Mouse (Mus musculus): ENCODE results near the gene Slc16a10. TPM values are rescaled to one million over a fixed set of nuclear protein-coding genes. Genes with fewer than 3 reads are reported as not detected.
A peak's percentile ranks its signal among the peaks of the same experiment; 100 is the strongest.

The Slc16a10 gene
- polyA plus RNA-seq, 1 experiment from 2014 or later, result 16.9 TPM

GRCm38 (mm10) chr10:40102986-40103385 is 39.1 kb downstream of the Slc16a10 start:
- no peak overlapping the region for H3K4me3 ChIP-seq (replicated peaks; ENCODE audit: low read length)
- H3K27ac ChIP-seq, result no peak overlapping the region
- no peaks in the 10 kb centered on the region for H3K36me3 ChIP-seq (replicated peaks; ENCODE audit: control insufficient read depth, insufficient read depth)
- no peaks in the 10 kb centered on the region for H3K4me1 ChIP-seq (replicated peaks; ENCODE audit: control insufficient read depth, insufficient read depth, low read length)
- DNase-seq (ENCODE audit: low spot score), result no peak
- H3K27me3 ChIP-seq (ENCODE audit: control insufficient read depth, insufficient read depth, low read length), result no peaks in the 10 kb centered on the region
- no peaks in the 10 kb centered on the region for H3K9me3 ChIP-seq (ENCODE audit: control insufficient read depth, low read length)
- no peak overlapping the region for H3K9ac ChIP-seq
- H3K4me2 ChIP-seq (replicated peaks), result no peak overlapping the region
- 61% methylated on average over 8 of the region's 8 CpGs for WGBS
- ATAC-seq (ENCODE audit: low FRiP score), result no peak

GRCm38 (mm10) chr10:40102166-40102565 is 39.9 kb downstream of the Slc16a10 start:
- Histone ChIP-seq H3K27me3 (ENCODE audit: control insufficient read depth, insufficient read depth, low read length) (no peaks in the 10 kb centered on the region), H3K4me3 (replicated peaks; ENCODE audit: low read length) (no peak overlapping the region), H3K4me1 (replicated peaks; ENCODE audit: control insufficient read depth, insufficient read depth, low read length) (no peaks in the 10 kb centered on the region), H3K36me3 (replicated peaks; ENCODE audit: control insufficient read depth, insufficient read depth) (no peaks in the 10 kb centered on the region), H3K27ac (no peak overlapping the region), H3K9ac (no peak overlapping the region), H3K9me3 (ENCODE audit: control insufficient read depth, low read length) (no peaks in the 10 kb centered on the region), H3K4me2 (replicated peaks) (no peak overlapping the region)
- 67% methylated on average over 3 of the region's 3 CpGs for WGBS
- DNase-seq (ENCODE audit: low spot score) (no peak), ATAC-seq (ENCODE audit: low FRiP score) (no peak)

- no peak for ATAC-seq (ENCODE audit: low FRiP score)
- H3K9ac ChIP-seq, result no peak overlapping the region
- H3K4me3 ChIP-seq (replicated peaks; ENCODE audit: low read length), result no peak overlapping the region
- H3K4me2 ChIP-seq (replicated peaks), result no peak overlapping the region
- no peak for DNase-seq (ENCODE audit: low spot score)
- WGBS, result 91% methylated on average over 1 of the region's 1 CpGs
- no peaks in the 10 kb centered on the region for H3K27me3 ChIP-seq (ENCODE audit: control insufficient read depth, insufficient read depth, low read length)
- no peaks in the 10 kb centered on the region for H3K9me3 ChIP-seq (ENCODE audit: control insufficient read depth, low read length)
- H3K4me1 ChIP-seq (replicated peaks; ENCODE audit: control insufficient read depth, insufficient read depth, low read length), result no peaks in the 10 kb centered on the region
- H3K36me3 ChIP-seq (replicated peaks; ENCODE audit: control insufficient read depth, insufficient read depth), result no peaks in the 10 kb centered on the region
- H3K27ac ChIP-seq, result no peak overlapping the region
Measured at GRCm38 (mm10) chr10:40098441-40098840, 43.6 kb downstream of the Slc16a10 start.

- H3K27ac ChIP-seq, result no peak overlapping the region
- ATAC-seq (ENCODE audit: low FRiP score), result no peak
- no peak overlapping the region for H3K9ac ChIP-seq
- no peak overlapping the region for H3K4me2 ChIP-seq (replicated peaks)
- H3K9me3 ChIP-seq (ENCODE audit: control insufficient read depth, low read length), result no peaks in the 10 kb centered on the region
- H3K4me1 ChIP-seq (replicated peaks; ENCODE audit: control insufficient read depth, insufficient read depth, low read length), result no peaks in the 10 kb centered on the region
- no peak overlapping the region for H3K4me3 ChIP-seq (replicated peaks; ENCODE audit: low read length)
- no peak for DNase-seq (ENCODE audit: low spot score)
- no peaks in the 10 kb centered on the region for H3K27me3 ChIP-seq (ENCODE audit: control insufficient read depth, insufficient read depth, low read length)
- no peaks in the 10 kb centered on the region for H3K36me3 ChIP-seq (replicated peaks; ENCODE audit: control insufficient read depth, insufficient read depth)
- 81% methylated on average over 4 of the region's 4 CpGs for WGBS
Measured at GRCm38 (mm10) chr10:40097519-40097918, 44.5 kb downstream of the Slc16a10 start.

GRCm38 (mm10) chr10:40094752-40095151 is 47.3 kb downstream of the Slc16a10 start:
- no peak for ATAC-seq (ENCODE audit: low FRiP score)
- H3K4me2 ChIP-seq (replicated peaks), result no peak overlapping the region
- H3K9me3 ChIP-seq (ENCODE audit: control insufficient read depth, low read length), result no peaks in the 10 kb centered on the region
- no peak overlapping the region for H3K27ac ChIP-seq
- WGBS, result 91% methylated on average over 2 of the region's 2 CpGs
- no peak overlapping the region for H3K4me3 ChIP-seq (replicated peaks; ENCODE audit: low read length)
- no peaks in the 10 kb centered on the region for H3K36me3 ChIP-seq (replicated peaks; ENCODE audit: control insufficient read depth, insufficient read depth)
- H3K9ac ChIP-seq, result no peak overlapping the region
- no peaks in the 10 kb centered on the region for H3K27me3 ChIP-seq (ENCODE audit: control insufficient read depth, insufficient read depth, low read length)
- H3K4me1 ChIP-seq (replicated peaks; ENCODE audit: control insufficient read depth, insufficient read depth, low read length), result no peaks in the 10 kb centered on the region
- DNase-seq (ENCODE audit: low spot score), result no peak

DNA sequence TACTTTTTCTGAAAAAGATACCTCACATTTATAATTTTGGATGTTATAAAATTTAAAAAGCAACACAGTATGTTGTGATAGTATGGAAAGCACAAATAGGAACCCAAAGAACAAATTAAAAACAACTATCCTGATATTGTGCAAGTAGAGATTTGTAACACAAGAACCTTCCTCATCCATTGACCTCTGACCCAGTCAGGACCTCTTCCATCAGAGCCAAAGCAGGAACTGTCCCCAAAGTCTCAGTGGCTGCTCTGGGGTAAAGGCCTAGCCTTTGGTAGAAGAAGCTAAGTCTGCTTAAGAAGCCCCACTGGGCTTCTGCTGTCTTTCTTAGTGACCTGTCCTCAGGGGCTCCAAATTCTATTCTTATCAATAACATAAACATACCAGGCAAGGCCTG is 48.5 kb downstream of the Slc16a10 start:
- Histone ChIP-seq H3K9me3 (ENCODE audit: control insufficient read depth, low read length) (no peaks in the 10 kb centered on the region), H3K4me3 (replicated peaks; ENCODE audit: low read length) (no peak overlapping the region), H3K9ac (no peak overlapping the region), H3K4me1 (replicated peaks; ENCODE audit: control insufficient read depth, insufficient read depth, low read length) (no peaks in the 10 kb centered on the region), H3K36me3 (replicated peaks; ENCODE audit: control insufficient read depth, insufficient read depth) (no peaks in the 10 kb centered on the region), H3K27ac (no peak overlapping the region), H3K27me3 (ENCODE audit: control insufficient read depth, insufficient read depth, low read length) (no peaks in the 10 kb centered on the region), H3K4me2 (replicated peaks) (no peak overlapping the region)
- no peak for DNase-seq (ENCODE audit: low spot score)
- no peak for ATAC-seq (ENCODE audit: low FRiP score)

DNA sequence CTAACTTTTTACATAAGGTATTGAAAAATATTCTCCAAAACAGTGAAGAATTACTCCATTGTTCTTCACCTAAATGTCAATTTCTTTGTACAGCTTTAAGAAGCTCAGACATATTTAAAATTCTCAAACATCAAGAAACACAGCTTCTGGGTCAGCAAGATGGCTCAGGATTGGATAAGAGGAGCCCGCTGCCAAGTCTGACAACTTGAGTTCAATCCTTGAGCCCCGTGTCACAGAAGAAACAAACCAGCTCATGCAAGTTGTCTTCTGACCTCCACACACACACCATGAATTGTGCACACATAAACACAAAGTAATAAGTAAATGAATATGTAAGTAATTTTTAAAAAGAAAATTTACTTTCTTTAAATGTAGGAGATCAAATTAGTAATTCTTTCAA is 50.6 kb downstream of the Slc16a10 start:
- H3K36me3 ChIP-seq (replicated peaks; ENCODE audit: control insufficient read depth, insufficient read depth), result no peaks in the 10 kb centered on the region
- H3K9me3 ChIP-seq (ENCODE audit: control insufficient read depth, low read length), result no peaks in the 10 kb centered on the region
- DNase-seq (ENCODE audit: low spot score) (no peak), ATAC-seq (ENCODE audit: low FRiP score) (no peak)
- H3K4me3 ChIP-seq (replicated peaks; ENCODE audit: low read length), result no peak overlapping the region
- no peak overlapping the region for H3K9ac ChIP-seq
- H3K27me3 ChIP-seq (ENCODE audit: control insufficient read depth, insufficient read depth, low read length), result no peaks in the 10 kb centered on the region
- H3K27ac ChIP-seq, result no peak overlapping the region
- no peak overlapping the region for H3K4me2 ChIP-seq (replicated peaks)
- H3K4me1 ChIP-seq (replicated peaks; ENCODE audit: control insufficient read depth, insufficient read depth, low read length), result no peaks in the 10 kb centered on the region
- WGBS, result 79% methylated on average over 2 of the region's 2 CpGs

DNA sequence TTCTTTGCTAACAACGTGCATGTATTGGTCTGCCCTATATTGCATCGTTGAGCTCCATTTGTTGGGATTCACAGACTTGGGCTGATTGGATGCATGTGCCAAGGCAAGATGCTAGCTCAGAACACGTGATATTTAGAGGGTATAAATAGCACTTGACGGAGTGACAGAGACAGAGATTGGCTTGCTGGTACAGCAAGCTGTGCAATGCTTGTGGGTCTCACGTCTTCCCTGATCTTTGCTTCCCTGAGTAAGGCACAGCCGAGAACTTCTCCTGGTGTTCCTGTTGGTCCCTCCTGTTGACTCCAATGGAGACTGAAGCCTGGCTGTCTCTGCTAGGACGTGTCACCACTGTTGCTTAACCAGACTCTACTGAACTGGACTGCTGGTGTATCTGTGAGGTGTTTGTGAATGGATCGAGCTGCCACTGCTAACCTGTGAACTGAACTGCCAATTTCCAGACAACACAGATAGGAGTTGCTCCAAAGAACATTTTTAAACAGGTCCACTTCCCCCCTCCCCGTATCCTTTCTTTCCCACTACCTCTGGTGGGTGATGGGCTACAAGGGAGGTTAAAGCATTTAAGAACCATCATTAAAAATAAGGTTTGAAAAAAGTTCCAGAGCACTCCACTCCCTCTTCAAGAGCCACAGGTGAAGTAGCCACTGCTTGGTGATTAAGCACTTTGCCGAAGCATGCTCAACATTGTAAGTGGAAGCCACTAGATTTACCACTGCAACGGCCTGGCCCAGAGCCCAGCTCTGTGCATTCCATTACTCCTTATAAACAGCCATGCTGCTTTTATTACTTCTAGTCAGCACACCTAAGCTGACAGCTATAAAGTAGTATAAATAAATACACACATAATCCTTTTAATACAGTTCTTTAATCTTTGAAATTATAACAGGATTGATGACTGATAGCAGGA is 51.3 kb downstream of the Slc16a10 start:
- 89% methylated on average over 11 of the region's 11 CpGs for WGBS
- H3K9me3 ChIP-seq (ENCODE audit: control insufficient read depth, low read length), result no peaks in the 10 kb centered on the region
- no peak overlapping the region for H3K4me3 ChIP-seq (replicated peaks; ENCODE audit: low read length)
- no peaks in the 10 kb centered on the region for H3K36me3 ChIP-seq (replicated peaks; ENCODE audit: control insufficient read depth, insufficient read depth)
- DNase-seq (ENCODE audit: low spot score) (no peak), ATAC-seq (ENCODE audit: low FRiP score) (no peak)
- H3K27me3 ChIP-seq (ENCODE audit: control insufficient read depth, insufficient read depth, low read length), result no peaks in the 10 kb centered on the region
- no peaks in the 10 kb centered on the region for H3K4me1 ChIP-seq (replicated peaks; ENCODE audit: control insufficient read depth, insufficient read depth, low read length)
- H3K9ac ChIP-seq, result no peak overlapping the region
- no peak overlapping the region for H3K4me2 ChIP-seq (replicated peaks)
- H3K27ac ChIP-seq, result no peak overlapping the region

DNA sequence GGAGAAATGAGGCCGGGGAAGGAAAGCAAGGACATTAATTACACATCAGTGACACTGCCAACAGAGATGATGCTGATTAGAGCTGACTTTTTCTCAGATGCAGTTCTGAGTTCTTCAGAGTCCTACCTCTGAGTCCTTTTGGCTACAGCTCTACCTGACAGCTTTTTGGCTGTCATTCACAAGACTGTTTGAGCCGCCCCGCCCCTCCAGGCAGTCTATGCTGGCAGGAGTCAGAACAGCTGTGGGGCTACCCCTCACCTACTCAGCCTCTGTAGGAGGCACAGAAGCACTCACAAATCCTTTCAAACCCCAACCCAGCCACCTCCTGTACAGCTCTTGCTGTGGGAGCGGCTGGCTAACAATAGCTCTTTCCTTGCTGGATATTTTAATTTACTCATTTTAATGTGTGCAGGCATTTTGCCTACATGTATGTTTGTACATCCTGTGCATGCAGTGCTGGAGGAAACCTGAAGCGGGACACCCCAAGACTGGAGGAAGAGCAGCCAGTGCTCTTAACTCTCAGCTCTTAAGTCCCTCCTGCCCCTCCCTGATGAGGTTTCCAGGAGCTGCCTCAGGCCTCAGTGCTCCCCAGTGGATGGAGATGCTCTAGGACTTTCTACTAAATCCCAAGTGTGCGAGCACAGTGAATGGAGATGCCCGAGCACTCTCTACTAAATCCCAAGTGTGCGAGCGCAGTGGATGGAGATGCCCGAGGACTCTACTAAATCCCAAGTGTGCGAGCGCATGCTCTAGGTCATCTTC is 57.5 kb downstream of the Slc16a10 start:
- Histone ChIP-seq H3K36me3 (replicated peaks; ENCODE audit: control insufficient read depth, insufficient read depth) (no peaks in the 10 kb centered on the region), H3K9ac (no peak overlapping the region), H3K4me3 (replicated peaks; ENCODE audit: low read length) (no peak overlapping the region), H3K27ac (no peak overlapping the region), H3K9me3 (ENCODE audit: control insufficient read depth, low read length) (no peaks in the 10 kb centered on the region), H3K4me1 (replicated peaks; ENCODE audit: control insufficient read depth, insufficient read depth, low read length) (no peaks in the 10 kb centered on the region), H3K4me2 (replicated peaks) (no peak overlapping the region), H3K27me3 (ENCODE audit: control insufficient read depth, insufficient read depth, low read length) (no peaks in the 10 kb centered on the region)
- DNase-seq (ENCODE audit: low spot score), result no peak
- WGBS, result 79% methylated on average over 12 of the region's 12 CpGs
- ATAC-seq (ENCODE audit: low FRiP score), result peak; percentile 27; the same call in 1 of the 2 replicates

Data from hindbrain, embryonic 14.5 days (tissue).